Mouse (Mus musculus) cerebellum, postnatal 25 days (tissue): ENCODE measurements at regions not wholly inside any gene's neighbourhood (a gene's known extent, or its start where the extent isn't known, plus 50 kb on each side); places are given as distances from the start of the nearest gene placed in this dataset.
A peak's percentile ranks its signal among the peaks of the same experiment; 100 is the strongest.

Experiments used
- DNase-seq, 2 experiments: peaks; one replicate each; pipeline ENCODE4 v3.0.0; 2021; ENCODE audit warnings: mixed read lengths in 2 of 2

DNA sequence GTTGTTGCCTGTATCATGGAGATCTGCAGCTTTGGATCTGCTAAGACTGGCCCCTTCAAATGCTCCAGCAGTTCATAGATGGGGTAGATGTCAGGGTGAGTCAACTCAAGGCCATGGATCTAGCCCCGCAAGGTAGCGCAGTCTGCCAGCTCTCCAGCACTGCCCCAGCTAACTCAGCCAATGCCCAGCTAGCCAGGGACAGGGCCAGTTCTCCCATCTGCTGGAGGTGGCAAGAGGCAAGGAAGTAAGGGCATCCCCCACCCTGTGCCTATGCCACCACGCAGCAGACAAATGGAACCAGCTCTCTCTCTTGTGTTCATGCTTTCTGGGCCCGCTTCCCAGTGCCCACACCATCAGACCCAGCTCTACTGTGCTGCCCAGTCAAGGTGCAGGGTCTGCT, 102.5 kb downstream of the Foxb1 start:
- peak; percentile 7 to 31 for DNase-seq

DNA sequence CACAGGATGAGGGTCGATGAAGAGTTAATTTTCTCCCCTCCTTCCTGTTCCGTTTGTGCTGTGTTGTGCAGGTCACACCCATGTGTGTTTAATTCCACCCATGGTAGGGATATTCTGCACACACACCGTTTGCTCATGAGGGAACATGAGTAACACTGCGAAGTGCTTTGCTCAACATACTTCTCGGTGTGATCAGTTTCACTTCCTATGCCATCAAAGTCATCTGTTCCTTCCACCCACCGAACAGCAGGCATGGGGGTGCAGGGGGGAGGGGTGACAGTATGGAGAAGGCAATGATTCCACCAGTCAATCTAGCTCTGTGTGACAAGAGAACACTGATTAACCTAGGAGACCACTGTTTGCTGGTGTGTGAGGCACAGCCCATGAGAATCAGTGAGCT, 104.7 kb downstream of the Foxb1 start:
- no peak for DNase-seq

DNA sequence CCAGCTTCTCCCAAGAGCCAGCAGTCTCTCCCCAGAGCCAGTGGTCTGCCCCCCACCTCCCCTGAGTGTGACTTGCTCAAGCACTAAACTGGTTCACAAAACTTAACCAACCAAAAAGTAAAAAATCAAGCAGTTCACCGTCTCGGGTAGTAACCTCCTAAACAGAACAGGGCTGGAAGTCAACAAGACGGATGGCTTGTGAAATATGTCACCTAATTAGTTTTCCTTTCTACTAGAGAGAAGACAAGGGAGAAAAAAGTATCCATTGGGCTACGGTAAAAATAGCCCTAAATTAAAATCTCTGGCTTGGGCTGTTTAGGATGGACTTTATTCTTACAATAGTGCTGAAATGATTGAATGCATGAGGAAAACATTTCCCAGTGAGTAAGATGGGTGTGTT, 108.6 kb downstream of the Foxb1 start:
- no peak for DNase-seq

DNA sequence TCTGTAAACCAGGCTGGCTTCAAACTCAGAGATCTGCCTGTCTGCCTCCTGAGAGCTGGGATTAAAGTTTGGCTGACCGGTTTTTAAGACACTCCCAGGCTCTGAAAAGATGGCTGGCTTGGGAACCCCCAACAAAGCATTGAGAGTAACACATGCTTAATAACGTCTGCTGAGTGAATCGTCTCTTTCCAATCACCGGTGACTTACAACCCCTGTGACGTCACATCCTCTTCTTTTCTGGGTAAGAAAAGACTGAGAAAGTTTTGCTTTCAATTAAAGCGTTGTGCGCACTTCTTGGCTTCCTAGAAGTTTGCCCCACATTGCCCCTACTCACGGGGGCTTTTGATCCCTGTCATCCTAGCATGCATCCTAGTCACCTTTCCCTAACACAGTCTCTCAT, 109.1 kb downstream of the Foxb1 start:
- no peak for DNase-seq

DNA sequence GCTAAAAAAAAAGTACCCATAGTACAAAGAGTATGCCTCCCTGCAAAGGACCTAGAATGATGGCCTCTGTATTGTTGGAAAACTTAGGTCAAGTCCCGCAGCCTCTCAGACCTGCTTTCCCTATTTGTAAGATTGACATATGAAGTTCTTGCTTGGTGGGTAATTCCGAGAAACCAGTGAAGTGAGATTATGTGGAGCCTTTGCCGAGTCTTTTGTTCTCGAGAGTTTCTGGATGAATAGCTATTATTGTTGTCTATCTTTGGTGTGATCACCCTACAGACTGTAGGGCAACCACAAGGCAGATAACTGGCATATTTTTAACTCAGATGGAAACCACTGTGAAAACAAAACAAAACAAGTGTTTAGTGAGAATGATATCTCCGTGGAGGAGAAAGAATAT, 118.1 kb downstream of the Foxb1 start:
- DNase-seq = no peak

DNA sequence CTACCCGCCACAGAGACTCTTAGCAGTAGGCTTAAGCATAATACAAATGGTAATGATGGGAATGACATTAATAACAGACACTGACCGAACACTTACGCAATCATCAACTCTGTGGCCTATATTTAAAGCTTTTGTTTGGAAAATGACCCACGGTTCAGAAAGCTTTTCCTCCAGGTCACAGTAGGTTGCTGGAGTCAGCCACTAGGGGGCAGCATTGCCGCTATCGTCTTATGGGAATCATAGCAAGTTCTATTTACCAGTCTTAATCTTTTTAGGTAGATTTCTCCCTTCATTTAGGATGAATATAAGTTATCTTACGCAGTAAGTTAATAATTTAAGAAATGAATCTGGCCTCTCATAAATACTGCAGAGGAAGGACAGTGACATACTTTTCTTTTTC, 137.4 kb downstream of the Foxb1 start:
- peak; percentile 66 to 83 for DNase-seq

DNA sequence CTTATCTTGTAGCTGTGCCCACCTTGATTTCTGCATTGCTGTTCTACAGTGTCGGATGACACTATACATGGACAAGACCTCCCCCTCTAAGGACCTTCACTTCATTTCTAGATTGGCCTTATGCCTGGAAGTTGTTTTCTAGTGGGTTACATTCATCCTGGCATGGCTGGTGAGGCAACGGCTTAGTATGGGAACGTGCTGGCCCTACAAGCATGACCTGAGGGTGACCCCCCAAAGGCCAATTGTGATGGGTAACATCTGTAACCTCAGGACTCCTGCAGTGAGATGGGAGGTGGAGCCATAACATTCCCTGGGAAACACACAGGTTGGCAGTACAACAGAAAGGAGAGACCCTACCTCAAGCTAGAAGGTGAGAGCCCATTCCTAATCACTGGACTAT, 139.7 kb downstream of the Foxb1 start:
- no peak for DNase-seq

DNA sequence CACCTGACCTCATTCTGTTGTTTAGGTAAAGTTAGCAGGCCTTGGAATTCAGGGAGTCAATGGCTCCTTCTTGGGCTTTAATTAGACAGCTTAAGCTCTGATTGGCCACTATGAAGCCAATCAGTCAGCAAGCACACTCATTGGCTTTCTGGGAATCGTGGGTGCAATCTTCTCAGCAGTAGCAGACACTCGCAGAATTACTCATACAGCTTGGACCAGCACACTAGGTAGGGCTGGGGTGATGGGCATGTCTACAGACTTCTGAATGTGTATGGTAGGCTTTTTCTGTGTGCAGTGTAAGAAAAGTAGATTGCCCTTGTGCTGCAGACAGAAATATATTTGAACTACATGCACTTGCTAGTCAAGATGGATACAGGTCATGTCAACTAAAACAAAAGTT, 143.4 kb downstream of the Foxb1 start:
- DNase-seq = no peak

DNA sequence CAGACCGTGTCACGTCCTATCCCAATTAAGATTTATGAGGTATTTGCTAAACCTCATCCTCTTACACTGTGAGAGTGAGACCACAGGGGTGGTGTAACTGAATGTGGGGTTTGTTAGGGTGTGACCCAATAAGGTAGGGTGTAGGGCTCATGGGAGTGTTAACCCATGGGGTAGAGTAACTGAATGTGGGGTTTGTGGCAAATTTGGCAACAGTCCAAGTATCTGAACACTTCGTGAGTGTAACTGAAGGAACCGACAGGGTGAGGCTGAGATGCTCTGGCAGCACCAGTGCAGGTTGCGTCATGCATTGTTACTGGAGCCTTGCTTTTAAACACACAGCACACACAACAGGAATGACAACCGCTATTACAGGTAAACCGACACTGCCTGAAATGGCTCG, 144.1 kb downstream of the Anxa2 start:
- no peak for DNase-seq

DNA sequence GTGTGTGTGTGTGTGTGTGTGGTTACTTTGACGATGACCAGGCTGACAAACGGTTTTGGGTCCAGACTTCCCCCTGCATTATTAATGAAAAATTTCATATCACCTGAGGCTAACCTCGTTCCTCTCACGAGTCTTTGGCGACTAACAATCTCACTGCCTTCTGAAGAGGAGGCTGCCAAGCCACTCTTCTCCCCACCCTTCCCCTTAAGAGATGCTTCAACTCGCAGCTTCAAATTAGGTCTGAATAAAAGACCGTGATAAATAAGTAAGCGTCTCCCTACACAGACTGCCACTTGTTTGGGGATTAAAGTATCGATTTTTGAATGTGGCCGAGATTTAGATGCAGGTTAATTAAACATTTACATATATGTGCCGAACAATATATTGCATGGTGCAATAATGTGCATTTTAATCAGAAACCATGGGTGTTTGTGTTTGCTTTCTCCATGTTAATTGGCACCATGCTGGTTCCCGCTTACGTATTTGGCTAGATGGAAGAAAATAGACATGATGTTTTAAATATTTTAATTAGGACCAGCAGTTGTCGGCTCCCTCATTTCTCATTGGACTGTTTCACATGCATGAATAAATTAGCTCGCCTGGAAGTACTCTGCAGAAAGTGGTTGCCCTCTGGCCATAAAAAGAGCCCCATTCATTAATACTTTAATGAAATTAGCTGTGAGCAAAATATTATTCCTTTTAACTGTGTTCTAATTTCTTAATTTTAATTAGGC, 139.1 kb downstream of the Anxa2 start:
- no peak for DNase-seq

DNA sequence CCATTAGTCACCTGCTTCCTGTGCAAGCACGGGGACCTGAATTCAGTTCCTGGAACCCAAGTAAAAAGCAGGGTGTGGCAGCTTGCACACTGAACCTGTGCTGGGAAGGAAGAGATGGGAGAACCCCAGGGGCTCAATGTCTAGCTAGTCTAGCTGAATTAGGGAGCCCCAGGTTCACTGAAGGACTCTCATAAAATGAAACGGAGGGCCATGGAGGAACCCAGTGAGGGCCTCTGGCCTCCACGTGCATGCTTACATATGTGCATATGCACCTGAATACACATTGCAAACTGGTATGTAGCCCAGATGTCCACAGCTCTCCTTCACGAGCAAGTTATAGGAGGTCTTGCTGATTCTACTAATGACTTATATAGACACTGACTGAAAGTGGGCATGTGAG, 135.4 kb downstream of the Anxa2 start:
- DNase-seq = no peak

DNA sequence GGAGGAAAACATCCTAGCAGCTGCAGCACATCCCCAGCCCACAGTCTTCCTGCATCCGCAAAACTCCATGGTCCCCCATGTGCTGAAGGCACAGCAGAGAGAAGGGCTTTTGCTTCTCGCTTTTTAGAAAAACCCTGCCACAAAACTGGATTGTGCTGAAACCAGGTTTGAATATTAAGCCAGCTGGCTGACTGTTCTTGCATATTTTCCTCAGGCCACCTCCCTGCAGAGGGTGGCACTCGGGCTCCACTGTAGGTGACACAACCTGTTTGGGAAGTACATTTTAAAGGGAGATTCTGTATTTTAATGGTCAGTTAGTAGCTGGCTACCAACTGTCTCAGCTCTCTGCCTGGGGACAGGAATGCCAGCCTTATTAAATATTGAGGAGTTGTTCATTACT, 133.7 kb downstream of the Anxa2 start:
- no peak for DNase-seq

DNA sequence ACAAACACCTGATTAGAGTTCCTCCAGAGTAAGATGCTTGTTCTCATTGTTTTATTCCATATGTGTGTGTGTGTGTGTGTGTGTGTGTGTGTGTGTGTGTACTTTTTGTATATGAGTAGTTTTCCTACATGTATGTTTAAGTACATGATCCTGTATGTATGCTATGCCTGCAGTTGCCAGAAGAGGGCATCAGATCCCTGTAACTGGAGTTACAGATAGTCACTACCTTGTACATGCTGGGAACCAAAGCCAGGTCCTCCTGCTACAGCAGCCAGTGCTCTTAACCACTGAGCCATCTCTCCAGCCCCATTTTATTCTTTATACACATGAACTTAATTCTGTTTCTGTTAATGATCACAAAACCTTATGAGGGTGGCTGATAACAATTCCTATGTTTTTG, 127.8 kb downstream of the Anxa2 start:
- DNase-seq = no peak

DNA sequence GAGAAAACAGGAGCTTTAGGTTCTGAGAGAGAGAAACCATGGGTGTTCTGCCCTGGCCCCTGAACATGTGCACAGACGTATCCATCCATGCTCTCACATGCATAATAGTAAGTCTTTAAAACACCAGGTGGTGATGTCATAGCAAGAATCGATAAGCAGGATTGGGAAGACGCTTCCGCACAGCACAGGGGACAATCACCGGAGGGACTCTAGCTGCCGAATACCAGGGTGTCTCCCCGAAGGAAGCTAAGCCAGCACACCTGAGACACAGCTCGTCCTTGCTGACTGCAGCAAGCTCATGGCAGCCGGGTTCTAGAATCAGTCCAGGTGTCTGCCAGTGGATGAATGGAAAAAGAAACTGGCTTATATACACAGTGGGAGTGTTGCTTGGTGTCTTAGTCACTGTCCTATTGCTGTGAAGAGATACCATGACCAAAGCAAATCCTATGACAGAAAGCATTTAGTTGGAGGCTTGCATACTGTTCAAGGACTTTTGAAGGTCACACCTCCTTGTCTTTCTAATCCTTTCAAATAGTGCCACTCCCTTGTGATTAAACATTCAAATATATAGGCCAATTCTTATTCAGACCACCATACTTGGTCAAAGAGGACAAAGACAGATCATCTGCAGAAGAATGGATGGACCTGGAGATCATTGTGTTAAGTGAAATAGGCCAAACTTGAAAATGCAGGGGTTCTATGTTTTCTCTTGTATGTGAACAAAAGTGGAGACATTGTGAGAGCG, 124.4 kb downstream of the Anxa2 start:
- DNase-seq = no peak

DNA sequence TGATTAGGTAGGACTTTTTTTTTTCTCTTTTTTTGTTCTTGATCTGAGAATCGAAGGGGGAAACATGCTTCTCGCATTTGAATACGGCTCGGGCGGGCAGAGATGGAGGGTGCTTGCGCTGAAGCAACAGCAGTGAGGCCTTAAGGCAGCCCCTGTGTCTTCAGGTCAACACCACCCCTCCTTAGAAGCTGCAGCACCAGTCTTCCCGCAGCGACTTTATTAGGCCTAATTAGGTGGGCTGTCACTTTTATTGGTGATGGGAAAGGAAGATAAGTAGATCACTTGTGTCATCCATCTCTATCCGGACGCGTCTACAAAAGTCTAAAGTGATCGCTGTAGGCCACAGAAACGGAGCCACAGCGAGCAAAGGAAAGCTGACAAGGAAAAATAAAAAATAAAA, 122.0 kb downstream of the Anxa2 start:
- no peak for DNase-seq

DNA sequence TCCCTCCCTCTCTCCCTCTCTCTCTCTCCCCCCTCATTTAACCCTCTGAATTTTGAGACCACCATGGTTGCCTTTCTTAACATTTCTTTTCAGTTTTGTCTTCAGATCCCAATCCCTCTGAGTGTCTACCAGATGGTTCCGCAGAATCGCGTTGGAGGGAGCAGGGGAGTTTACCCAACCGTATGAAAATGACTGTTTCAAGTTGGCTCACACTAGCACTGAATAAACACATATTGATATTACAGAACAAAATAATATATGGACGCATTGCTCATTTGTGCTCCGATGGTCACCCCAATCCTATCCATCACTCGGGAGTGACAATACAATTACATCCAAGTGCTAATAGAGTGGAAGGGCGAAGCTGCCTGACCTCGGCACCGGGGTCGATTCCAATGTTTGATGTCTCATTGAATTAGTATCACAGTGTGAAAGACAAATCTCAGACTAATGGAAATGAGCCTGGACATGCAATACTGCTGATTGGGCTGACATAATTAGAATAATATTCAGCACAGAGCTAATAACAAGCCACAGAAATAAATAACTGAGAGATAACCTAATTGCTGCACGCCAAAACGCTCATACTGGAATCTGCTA, 115.3 kb downstream of the Anxa2 start:
- DNase-seq = no peak

DNA sequence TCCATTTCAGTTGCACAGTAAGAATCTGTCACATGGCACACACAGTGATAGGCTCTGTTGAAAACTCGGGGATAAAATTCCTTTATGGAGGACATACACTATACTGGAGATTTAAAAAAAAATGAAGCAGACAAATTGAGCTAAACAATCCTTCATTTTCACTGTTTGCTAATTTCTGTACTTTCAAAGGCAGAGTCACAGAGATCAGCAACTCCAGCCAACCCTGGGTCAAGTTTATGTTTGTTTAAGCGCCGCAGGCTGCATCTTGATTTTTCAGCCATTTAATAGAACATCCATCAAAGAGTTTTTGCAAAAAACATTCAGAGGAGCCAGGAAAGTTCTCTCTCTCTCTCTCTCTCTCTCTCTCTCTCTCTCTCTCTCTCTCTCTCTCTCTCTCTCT, 114.8 kb downstream of the Anxa2 start:
- no peak for DNase-seq

DNA sequence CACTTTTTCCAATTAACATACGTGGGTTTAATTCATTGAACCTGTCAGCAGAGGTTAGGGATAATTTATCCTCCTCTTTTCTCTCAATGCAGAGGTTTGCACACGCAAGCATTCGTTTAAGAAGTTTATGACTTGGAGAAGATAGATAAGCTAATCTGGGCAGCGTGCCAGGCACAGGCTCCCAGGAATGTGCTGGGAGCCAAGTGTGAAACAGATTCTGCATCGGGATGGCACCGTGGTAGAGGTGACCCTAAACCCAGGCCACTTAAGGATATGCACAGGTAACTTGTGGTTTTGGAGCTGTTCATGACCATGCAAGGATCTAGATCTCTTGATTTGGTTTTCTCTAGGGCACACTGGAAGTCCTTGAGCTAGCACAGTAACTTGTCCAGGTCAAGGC, 113.6 kb downstream of the Anxa2 start:
- DNase-seq = peak in 1 of 2 experiments; percentile 21

DNA sequence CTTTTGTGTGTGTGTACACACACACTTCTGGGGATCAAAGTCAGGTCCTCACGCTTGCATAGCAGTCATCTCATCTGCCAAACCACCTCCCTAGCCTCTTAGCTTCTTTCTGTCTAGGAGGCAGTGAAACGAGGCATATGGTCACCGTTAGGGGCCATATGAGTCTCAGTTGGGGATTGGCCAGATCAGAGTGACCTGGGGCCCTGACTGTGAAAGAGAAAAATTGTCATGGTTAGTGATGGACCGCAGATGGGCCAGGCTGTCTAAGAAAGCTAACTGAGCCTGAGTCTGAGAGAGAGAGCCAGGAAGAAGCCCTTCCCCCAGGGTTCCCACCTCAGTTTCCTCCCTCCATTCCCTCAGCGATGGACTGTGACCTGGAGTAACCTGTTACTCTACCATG, 89.8 kb downstream of the Anxa2 start:
- peak; percentile 10 to 18 for DNase-seq
